Mouse (Mus musculus) B cell, adult 2 months (primary cell): ENCODE data around the gene Olfr12.
A peak's percentile ranks its signal among the peaks of the same experiment; 100 is the strongest.

Experiments used
- DNase-seq, 2 experiments: peaks; one replicate each; pipeline ENCODE4 v3.0.0; 2022

Gene Olfr12

DNA sequence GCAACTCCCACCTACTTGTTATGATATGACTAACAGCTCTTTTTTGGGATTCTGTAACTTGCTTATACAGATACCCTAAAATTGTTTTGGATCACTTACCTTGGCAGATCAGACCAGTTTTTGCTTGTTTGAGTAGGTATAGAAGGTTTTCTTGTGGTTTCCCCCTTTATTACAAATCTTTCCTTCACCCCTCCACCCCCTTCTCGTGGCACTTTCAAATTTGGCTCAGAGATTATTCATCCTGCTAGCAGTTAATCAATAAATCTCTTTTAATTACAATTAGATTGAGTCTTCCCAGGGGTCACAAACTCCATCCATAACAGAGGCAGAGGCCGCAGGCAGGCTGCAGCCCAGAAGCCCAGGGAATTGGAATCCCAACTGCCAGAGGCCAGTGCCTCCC, at the start of gene Olfr12:
Gene Olfr12, plus strand, starts transcription at position 301 of the 400 bp plus-strand sequence.
- no peak for DNase-seq

GRCm38 (mm10) chr1:92571022-92571421, 46.6 kb upstream of the Olfr12 start, which contains the start of gene Olfr1413:
Gene Olfr1413 (plus strand): TSS chr1:92571322.
- DNase-seq = no peak

- DNase-seq = no peak
These were observed 32.1 kb upstream of the Olfr12 start, which contains the start of gene Olfr1412 for GRCm38 (mm10) chr1:92585479-92585878. Gene Olfr1412 (plus strand): TSS chr1:92585779.

GRCm38 (mm10) chr1:92594111-92594510, 23.5 kb upstream of the Olfr12 start, which contains the start of gene Olfr1411:
Gene Olfr1411 (plus strand): TSS chr1:92594411.
- DNase-seq = no peak

- DNase-seq = no peak
These were observed 21.6 kb upstream of the Olfr12 start for GRCm38 (mm10) chr1:92596019-92596418.

DNA sequence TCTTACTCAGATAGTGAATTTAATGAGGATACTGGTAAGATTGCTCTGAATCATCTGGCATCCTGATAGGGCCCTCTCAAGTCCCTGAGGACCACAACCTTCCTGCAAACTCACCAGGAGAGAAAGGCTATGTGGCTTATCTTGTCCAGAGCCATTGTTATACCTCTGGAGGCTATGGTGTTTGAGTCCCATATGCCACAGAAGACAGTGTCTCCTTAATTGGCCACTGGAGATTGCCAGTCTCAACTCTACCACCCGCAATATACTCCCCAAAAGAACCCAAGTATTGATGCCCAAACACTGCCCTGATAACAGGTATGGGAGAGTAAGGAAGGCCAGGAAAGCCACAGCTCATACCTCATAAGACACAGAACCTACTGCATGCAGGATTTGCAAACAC, 12.1 kb upstream of the Olfr12 start, which contains the start of gene Olfr1410:
Gene Olfr1410, plus strand, starts transcription at position 301 of the 400 bp plus-strand sequence.
- no peak for DNase-seq

- DNase-seq = no peak
These were observed 9.9 kb upstream of the Olfr12 start for GRCm38 (mm10) chr1:92607711-92608110.

DNA sequence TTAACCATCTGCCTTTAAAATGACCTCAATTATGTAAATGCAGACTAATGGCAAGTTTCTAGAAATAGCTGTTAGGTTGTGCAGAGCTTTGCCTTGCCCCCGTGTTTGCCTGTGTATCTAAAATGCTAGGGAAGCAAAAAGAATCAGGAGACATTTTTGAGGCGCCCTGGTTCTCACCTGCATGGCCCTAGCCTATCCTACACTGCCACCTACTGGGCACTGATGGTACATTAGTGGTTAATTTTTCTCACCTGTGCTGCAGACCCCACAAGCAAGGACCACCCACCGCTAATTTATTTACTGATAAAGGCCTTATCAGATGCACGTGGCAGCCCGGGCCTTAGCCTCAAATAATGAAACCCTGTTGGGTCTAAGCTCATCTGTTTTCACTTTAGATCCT, 6.6 kb upstream of the Olfr12 start:
- peak; percentile 74 to 76 for DNase-seq

- DNase-seq = no peak
These were observed 4.4 kb upstream of the Olfr12 start for GRCm38 (mm10) chr1:92613175-92613574.

- no peak for DNase-seq
These were observed 3.1 kb upstream of the Olfr12 start for GRCm38 (mm10) chr1:92614516-92614915.

DNA sequence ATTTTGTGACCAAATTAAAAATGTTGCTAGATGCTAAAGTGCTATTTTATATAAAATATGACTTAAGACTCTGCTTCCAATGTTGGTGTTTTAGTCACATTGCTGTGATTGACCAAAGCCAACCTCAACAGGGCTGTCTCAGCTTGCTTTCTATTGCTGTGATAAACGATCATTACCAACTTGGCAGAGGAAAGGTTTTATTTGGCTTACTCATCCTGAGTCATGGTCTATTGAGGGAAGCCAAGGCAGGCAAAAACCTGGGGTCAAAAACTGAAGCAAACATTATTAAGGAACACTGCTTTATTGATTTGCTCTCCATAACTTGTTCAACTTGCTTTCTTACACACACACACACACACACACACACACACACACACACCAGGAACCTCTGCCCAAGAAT, 1.5 kb upstream of the Olfr12 start:
- DNase-seq = no peak

DNA sequence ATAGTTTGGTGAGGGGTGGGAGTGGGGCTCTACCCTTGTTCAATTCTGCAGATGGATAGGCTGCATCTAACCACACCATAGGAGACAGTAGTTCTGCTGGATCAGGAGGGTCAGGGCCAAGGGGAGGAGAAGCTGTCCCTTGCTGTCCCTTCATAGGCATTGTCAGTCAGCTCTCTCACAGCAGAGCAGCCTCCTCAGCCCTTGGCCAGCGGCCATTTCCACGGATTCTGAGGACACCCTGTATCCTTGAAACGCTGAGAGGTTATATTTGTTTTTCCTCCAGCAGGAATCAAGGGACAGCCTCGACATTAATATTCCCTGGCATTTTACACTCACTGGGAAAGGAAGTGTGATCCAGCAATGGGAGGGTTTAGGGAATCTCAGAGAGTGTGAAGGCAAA, 772 bp downstream of the Olfr12 start:
- DNase-seq = no peak

DNA sequence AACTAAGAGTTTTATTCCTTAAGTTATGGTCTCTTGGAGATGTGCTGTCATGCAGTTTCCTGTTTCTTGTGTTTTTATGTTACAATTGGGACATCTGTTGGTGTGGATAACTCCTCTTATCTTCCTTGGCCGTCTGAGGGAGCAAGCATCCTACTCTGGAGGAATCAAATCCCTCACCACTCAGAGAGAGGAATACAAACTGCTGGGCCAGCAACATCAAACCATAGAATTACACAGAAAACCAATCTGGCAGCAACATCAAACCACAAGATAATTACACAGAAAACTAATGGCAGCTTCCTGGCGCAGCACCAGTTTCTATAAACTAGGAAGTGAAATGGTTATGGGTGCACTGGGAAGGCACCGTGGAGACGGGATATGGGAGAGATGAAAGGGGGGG, 10.6 kb downstream of the Olfr12 start:
- DNase-seq = no peak

DNA sequence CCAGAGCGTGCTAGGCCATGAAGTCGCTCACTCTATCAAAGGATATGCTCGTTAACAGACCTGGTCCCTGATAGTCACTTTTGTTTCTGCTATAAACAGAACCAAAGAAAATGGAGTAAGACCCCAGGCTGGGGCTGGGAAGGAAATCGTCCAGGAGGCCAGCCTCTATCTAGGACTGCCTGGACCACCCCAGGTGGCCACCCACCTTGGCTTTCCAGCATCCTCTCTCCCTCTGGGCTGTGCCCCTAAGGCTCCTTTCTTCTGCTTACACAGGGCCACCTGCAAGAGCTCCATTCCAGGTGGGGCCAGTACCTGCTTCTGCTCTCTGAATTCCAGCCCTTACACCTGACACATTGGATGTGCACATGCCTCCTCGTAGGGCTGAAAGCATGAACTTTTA, 14.6 kb downstream of the Olfr12 start:
- no peak for DNase-seq

DNA sequence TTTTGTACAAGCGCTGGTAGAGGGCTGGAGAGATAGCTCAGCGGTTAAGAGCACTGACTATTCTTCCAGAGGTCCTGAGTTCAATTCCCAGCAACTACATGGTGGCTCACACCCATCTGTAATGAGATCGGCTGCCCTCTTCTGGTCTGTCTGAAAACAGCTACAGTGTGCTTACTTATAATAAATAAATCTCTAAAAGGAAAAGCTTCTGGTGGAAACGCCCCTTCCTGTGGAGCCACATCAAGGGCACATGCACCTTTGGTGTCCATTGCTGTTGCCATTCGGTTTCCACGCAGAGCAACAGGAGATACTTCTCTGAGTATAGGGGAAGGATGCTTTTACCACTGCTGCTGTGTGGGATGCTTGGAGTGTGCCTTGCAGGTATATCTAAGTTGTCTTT, 15.4 kb downstream of the Olfr12 start:
- DNase-seq = no peak

DNA sequence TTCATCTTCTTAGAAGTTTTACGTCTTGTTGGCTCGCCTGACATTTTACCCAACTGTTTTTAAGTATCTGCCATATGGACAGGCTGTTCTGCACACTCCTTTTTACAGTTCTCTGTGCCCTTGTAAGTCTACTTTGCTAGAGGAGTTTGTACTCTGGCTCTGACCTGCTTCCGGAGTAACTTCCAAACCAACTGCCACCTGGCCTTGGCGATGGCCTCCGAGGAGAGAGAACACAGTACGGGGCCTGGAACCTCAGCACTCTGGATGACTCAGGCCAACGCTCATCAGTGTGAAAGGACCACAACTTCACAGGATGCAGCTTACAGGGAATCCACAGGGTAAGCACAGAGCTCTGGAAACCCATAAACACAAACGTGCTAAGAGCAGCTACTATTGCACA, 16.1 kb downstream of the Olfr12 start:
- DNase-seq = no peak

- DNase-seq = no peak
These were observed 17.0 kb downstream of the Olfr12 start for GRCm38 (mm10) chr1:92634569-92634968.

DNA sequence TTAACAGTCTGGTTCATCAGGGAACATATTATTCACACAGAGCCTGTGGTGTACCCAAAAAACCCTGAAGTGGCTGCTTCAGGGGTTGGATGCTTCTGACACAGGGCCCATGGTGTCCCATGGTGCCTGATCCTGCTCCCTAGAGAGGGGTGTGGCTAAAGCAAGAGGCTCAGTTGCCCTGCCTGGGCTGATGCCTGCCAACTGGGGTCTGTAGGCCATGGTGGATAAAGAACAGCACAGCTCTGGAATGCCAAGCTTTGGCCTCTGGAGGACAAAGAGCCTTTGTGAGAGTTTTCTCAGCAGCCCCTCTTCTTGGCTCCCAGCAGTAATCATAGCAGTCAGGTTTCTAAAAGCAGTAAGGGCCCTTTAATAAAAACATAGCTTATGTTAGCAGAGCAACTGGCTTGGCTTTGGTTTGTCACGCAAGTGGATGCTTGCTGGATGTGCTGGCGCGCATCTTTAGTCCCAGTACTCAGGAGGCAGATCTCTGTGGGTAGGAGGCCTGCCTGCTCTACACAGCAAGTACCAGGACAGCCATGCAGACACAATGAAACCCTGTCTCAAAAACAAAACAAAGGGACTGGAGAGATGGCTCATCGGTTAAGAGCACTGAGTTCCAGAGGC, 17.5 kb downstream of the Olfr12 start:
- no peak for DNase-seq

DNA sequence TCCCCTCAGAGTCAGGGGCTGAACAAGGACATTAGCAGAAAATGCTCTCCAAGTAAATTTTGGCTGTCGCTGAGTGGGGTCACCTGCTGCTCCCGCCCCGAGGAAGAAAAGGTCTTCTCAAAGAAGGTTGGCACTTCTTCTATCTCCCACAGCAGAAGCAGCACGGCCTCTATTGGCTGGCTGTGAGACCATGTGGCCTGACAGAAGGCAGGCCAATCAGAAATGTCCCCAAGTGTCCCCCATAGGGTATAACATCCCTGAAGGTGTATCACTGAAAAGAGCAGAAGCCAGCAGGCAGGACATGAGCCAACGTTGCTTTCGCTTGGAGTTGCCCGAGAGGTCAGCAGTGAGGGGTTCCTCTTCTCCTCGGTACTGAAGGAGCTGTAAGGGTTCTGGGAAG, 18.4 kb downstream of the Olfr12 start:
- no peak for DNase-seq

- no peak for DNase-seq
These were observed 19.1 kb downstream of the Olfr12 start for GRCm38 (mm10) chr1:92636676-92637075.

GRCm38 (mm10) chr1:92637501-92638172, 20.0 kb downstream of the Olfr12 start:
- no peak for DNase-seq

- no peak for DNase-seq
These were observed 20.6 kb downstream of the Olfr12 start for GRCm38 (mm10) chr1:92638181-92638580.

- DNase-seq = no peak
These were observed 21.1 kb downstream of the Olfr12 start for GRCm38 (mm10) chr1:92638736-92639135.

DNA sequence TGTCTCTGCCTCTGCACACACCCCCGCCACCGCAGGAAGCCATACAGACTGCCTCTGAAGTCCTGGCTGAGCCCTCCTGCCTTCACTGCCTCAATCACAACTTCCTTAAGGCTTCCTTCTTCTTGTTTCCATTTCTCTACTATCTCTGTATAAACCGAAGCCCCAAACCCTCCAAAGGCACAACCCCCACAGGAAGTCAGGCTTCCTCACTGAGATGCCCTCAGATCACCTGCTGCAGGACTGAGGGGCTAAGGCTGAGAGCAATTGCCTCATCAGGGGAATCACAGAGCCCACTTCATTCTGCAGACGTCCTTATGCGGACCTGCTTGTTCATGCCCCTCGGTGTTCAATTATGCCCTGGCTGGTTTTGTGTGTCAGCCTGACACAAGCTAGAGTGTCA, 22.8 kb downstream of the Olfr12 start:
- no peak for DNase-seq
